Mouse (Mus musculus) spleen, adult 2 months (tissue): Measurements from ENCODE around the gene Yeats2. TPM values are rescaled to one million over a fixed set of nuclear protein-coding genes. Genes with fewer than 3 reads are reported as not detected.

ENCODE experiments used
- DNase-seq, 2 experiments: peaks; one replicate each; pipeline versions ENCODE4 v3.0.0 to v3.0.0-alpha.2; 2012 to 2021; ENCODE audit warnings: low spot score in 2 of 2, low read depth in 1 of 2
- H3K27ac ChIP-seq: fragments of 200-500 bp; 2 replicates; pipeline ENCODE4 v1.5.1; 2012; ENCODE audit warnings: low read length, inconsistent platforms; ENCODE audit not compliant: insufficient read depth
- H3K27me3 ChIP-seq: fragments of 200-500 bp; 2 replicates; pipeline ENCODE4 v1.6.1; 2012; ENCODE audit warnings: mild to moderate bottlenecking, moderate library complexity, low read length, inconsistent platforms; ENCODE audit not compliant: control insufficient read depth, insufficient read depth
- H3K36me3 ChIP-seq: fragments of 200-500 bp; 2 replicates; pipeline ENCODE4 v1.6.1; 2012; ENCODE audit warnings: mild to moderate bottlenecking, low read length, inconsistent platforms; ENCODE audit not compliant: control insufficient read depth, insufficient read depth
- H3K4me1 ChIP-seq: fragments of 200-500 bp; 2 replicates; pipeline ENCODE4 v1.6.1; 2011; ENCODE audit warnings: inconsistent platforms; ENCODE audit not compliant: control insufficient read depth, insufficient read depth, insufficient read length
- H3K4me3 ChIP-seq: fragments of 200-500 bp; 2 replicates; pipeline ENCODE4 v1.5.1; 2011; ENCODE audit warnings: mild to moderate bottlenecking, inconsistent platforms; ENCODE audit not compliant: insufficient read depth, insufficient read length; ENCODE audit errors: extremely low read depth
- CTCF ChIP-seq: fragments of 200-500 bp; IDR thresholded peaks from 2 replicates; pipeline ENCODE4 v1.5.1; 2011; ENCODE audit warnings: mild to moderate bottlenecking, inconsistent platforms; ENCODE audit not compliant: insufficient read depth, insufficient read length, insufficient replicate concordance; ENCODE audit errors: extremely low read depth
- POLR2A ChIP-seq: fragments of 200-500 bp; IDR thresholded peaks from 2 replicates; pipeline ENCODE4 v1.6.1; 2011; ENCODE audit warnings: low read depth, low read length, inconsistent platforms
- WGBS: fragments of 180-500 bp; shearing (Covaris S2); methylation state at CpG from one replicate; pipeline ENCODE4 v1.1.7; 2018; 5-methylcytosine and 5-hydroxymethylcytosine counted together
- polyA plus RNA-seq: library from polyadenylated mRNA; depleted of rRNA; stranded (reverse); fragments of >200 nt; gene quantifications from 2 replicates; pipeline ENCODE4 v1.2.3, GENCODE M21; 2012; rRNA removed

The Yeats2 gene
- polyA plus RNA-seq, 1 experiment = 12.5 TPM

DNA sequence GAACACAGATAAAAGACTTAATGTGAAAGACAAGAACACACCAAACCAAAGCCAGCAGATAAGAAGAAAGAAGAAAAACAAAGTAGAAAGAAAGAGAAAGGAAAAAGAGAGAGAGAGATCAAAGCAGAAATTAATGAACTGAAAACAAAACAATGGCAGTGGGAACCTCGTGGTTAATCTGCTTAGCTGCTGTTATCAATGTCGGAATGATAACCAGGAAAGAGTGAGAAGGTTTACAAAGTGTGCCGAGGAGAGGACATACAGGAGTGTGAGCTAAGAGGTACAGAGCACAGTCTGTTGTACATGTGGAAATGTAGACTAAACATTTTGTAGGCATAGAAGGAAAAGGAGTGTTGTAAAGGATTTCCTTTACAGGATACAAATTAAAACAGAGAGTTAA, 132.1 kb downstream of the Yeats2 start:
- Histone ChIP-seq H3K36me3 (no peaks in the 10 kb centered on the region), H3K4me3 (no peak overlapping the region), H3K27ac (no peak overlapping the region), H3K4me1 (no peaks in the 10 kb centered on the region), H3K27me3 (no peaks in the 10 kb centered on the region)
- no peak for DNase-seq
- 47% methylated on average over 3 of the region's 3 CpGs for WGBS
- TF ChIP-seq POLR2A (no peak), CTCF (no peak)

DNA sequence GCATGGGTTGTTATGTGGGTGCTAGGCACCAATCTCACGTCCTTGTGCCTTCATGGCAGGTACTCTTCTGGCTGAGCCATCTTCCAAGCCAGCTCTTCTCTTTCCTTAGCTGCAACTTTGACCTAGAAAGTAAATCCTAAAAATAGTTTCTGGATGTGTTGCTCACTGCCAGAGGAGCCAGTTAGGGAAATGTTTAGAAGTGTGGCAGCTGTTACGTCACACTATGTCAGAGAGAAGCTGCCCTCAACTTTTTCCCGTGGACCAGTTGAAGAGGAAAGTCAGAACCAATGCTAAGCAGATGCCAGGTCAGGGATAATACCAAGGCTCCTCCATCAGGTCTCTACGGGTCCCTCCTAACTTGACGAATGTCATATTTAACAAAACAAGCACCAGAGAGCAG, 138.5 kb downstream of the Yeats2 start:
- WGBS = 91% methylated on average over 5 of the region's 5 CpGs
- no peak overlapping the region for H3K4me3 ChIP-seq
- no peak for TF ChIP-seq CTCF
- no peak for TF ChIP-seq POLR2A
- no peak for DNase-seq
- H3K27ac ChIP-seq = no peak overlapping the region
- H3K36me3 ChIP-seq = peaks cover 26% of the 10 kb centered on the region
- no peaks in the 10 kb centered on the region for H3K27me3 ChIP-seq
- no peaks in the 10 kb centered on the region for H3K4me1 ChIP-seq

DNA sequence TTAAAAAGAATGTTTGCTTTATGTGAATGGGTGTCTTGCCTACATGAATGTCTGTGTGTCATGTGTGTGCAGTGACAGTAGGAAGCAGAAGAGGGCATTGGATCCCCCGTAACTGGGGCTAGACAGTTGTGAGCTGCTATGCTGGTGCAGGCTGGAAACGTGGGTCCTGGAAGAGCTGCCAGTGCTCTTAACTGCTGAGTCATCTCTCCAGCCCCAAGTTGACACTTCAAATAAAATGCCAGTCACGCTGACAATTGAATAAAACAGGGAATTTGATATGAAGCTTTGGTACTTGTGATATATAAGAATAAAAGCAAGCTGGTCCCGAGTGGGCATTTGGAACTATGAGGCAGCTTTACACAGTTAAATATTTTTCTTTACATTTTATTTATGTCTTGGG, 139.4 kb downstream of the Yeats2 start:
- WGBS = 77% methylated on average over 4 of the region's 4 CpGs
- peaks cover 30% of the 10 kb centered on the region for H3K36me3 ChIP-seq
- no peak for DNase-seq

More for the DNA sequence above, 139.4 kb downstream of the Yeats2 start:
- no peak overlapping the region for H3K27ac ChIP-seq
- TF ChIP-seq CTCF (no peak), POLR2A (no peak)
- no peak overlapping the region for H3K4me3 ChIP-seq
- H3K4me1 ChIP-seq = no peaks in the 10 kb centered on the region
- no peaks in the 10 kb centered on the region for H3K27me3 ChIP-seq

Other genes starting within 250 kb of the Yeats2 start
- gene Klhl6, start 158.0 kb upstream of the Yeats2 start, polyA plus RNA-seq = 28.4 and 33.7 TPM in 2 replicates
- 12.1 and 15.1 TPM in 2 replicates for gene Klhl24, start 43.5 kb upstream of the Yeats2 start, polyA plus RNA-seq
- 0.26 and 0.28 TPM in 2 replicates for gene Map6d1, start 100.3 kb downstream of the Yeats2 start, polyA plus RNA-seq
- gene Parl, start 161.3 kb downstream of the Yeats2 start, polyA plus RNA-seq = 23.8 and 33.1 TPM in 2 replicates
- gene Cyp2ab1, start 184.3 kb downstream of the Yeats2 start, polyA plus RNA-seq = 1.8 and 2.1 TPM in 2 replicates